Mouse (Mus musculus) E14TG2a.4 (cell line): Measurements from ENCODE around the gene Ptprq.

Experiments
- CTCF ChIP-seq: conservative IDR thresholded peaks from 2 replicates; pipeline ENCODE4 v1.5.1; 2014; ENCODE audit warnings: low read length
- NANOG ChIP-seq: IDR thresholded peaks from 2 replicates; pipeline ENCODE4 v1.6.1; 2014; ENCODE audit warnings: borderline replicate concordance, low read length, mixed read lengths

DNA sequence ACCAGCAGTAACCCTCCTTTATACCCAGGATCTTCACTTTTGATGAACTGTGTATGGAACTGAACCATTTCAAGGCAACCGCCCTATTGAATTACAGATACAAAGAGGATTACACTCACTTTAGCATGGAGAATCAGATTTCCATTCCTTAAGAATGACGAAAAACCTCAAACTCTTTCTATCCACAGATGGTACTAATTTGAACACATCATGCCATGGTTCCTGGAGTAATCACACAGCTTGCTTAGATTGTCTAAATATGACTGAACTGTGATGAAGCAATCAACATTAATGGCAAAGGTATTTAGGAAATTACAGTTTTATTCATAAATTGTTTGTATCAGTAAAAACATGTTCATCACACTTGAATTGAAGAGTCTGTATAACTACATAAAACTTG is 104.4 kb downstream of the Ptprq start:
- TF ChIP-seq NANOG (no peak), CTCF (no peak)
